Mouse (Mus musculus) layer of hippocampus, postnatal 36 days (tissue): Measurements from ENCODE around the gene Igfbp4. TPM values are rescaled to one million over a fixed set of nuclear protein-coding genes. Genes with fewer than 3 reads are reported as not detected.

Experiments used
- DNase-seq, 2 experiments: peaks; one replicate each; pipeline ENCODE4 v3.0.0; 2022
- total RNA-seq, 2 experiments: library from RNA; stranded (reverse); gene quantifications; 2 replicates each; pipeline ENCODE4 v1.2.3; 2021

Igfbp4 gene
- total RNA-seq, 2 experiments from 2014 or later: 71.4 to 72.1 TPM

DNA sequence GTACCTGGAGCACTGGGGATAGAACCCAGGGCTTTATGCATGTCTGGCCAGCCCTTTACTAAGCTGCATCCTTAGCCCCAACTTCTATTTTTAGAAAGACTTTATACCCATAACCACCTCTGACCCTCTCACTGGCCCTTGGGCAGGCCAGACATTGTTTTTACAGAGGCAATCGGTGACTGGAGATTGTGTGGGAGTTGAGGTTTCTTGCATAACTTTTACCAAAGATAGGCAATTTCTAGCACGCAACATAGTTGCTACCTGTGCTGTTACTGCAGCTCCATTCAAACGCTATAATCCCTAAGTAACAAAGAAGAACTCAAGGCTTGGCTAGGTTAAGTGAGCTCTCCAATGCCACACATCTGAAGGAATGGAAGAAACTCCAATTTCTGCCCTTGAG, 40.5 kb downstream of the Igfbp4 start:
- no peak for DNase-seq

- DNase-seq: no peak
Observed at GRCm38 (mm10) chr11:99082098-99082497, 41.1 kb downstream of the Igfbp4 start.

DNA sequence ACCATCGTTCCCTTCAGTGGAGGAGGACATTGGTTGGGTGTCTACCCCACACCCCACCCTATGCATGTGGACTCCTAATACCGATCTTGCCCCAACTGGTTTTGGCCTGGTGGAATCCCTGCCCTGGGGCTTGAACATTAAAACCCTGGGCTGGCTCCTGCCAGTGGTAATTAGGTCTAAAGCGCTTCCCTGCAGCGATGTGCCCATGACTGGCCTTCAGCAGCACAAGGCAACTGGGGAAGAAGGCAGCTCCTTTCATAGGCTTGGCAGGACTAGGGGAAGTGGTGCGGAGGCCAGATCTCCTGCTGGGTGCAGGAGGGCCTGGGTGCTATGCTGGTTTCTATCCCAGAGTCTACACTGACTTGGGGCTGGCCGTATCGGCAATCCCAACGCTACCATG, 42.5 kb downstream of the Igfbp4 start:
- DNase-seq: no peak

DNA sequence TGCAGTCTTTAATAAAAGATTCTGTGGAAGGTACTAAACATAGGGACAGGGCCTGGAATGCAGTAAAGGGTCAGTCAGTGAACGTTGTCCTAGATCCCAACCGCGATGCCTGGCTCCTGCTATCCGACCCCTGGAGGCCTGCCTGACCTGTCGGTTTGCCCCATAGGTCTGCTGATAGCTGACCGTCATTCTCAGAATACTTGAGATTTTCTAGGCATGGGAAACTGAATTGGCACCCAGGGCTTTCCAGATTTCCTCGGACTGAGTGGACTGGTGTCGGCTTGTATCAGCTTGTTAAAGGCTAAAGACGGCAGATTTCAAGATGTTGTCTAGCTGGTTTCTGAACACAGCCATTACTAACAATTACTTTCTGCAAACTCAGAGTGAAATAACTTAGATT, 43.3 kb downstream of the Igfbp4 start:
- DNase-seq: no peak

DNA sequence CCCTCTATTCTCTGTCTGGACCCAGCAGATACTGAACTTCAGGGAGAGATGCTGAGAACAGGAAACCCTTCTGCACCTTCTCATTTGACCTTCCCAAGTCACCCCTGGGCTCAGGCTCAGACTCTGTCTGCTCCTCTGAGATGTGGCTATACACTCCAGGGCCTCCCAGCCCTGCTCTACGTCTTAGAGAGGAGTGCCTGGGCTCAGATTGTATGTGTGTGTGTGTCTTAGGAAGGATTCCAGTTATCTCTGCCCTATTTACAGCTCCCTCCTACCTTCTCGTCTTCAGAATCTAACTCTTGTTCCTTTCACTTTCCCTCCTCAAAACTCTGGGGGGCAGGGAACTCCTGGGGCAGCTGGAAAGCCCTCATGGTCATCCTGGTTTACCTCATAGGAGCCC, 47.4 kb downstream of the Igfbp4 start:
- DNase-seq: no peak

- DNase-seq: no peak
Observed at GRCm38 (mm10) chr11:99089077-99089601, 48.1 kb downstream of the Igfbp4 start, which contains the start of gene Tns4. Gene Tns4 (minus strand): TSS chr11:99089306.

GRCm38 (mm10) chr11:99090391-99090790, 49.3 kb downstream of the Igfbp4 start:
- DNase-seq: no peak

DNA sequence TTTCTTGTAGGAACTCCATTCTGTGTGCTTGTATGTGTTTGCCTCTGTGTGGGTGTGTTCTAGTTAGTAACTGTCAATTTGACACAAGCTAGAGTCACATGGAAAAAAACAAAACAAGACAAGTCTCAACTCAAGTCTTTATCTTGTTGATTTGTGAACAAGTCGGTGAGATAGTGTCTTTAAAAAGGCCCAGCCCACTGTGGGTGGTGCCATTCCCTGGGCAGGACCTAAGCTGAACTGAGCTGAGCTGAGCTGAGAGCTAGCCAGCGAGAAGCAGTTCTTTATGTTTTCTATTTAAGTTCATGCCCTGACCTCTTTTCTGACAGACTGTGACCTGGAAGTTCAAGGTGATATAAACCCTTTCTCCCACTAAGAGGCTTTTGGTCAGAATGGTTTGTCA, 50.6 kb downstream of the Igfbp4 start:
- DNase-seq: no peak

GRCm38 (mm10) chr11:99093740-99094139, 52.7 kb downstream of the Igfbp4 start:
- DNase-seq: no peak

GRCm38 (mm10) chr11:99094911-99095676, 54.0 kb downstream of the Igfbp4 start:
- no peak for DNase-seq

DNA sequence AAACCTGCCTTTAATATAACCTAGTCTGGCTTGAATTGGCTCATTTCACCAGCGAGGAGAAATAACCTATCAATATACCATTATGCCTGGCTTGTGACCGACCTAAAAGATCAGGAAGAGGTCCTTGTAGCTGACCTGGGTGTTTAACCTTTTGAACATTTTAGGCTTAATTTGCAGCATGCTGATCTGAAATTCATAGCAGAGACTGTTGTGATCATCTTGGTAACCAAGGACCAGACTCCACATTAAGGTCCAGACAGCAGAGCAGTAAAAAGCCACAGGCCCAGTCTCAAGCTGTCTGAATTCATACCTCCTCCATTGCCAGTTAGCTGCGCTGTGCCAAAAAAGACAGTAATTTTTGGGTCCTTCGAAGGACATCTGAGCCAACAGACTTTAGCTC, 54.7 kb downstream of the Igfbp4 start:
- DNase-seq: no peak

DNA sequence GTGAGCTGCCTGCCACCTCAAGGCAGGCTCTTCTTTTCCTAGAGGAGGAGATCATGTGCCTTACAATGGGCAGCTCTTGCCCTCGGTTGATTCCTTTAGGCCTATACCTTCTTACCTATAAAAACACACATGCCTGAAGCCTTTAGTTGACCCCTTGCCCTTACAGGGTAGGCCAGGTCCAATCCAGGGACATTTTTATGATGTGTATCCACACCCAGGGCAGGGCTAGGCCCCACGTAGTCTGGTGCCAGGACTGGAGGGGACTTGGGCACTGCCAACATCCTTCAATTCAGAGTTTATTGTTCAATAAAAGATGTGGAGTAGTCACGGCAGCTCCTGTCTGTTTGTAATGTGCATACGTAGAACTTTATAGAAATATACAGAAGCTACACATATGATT, 55.4 kb downstream of the Igfbp4 start:
- DNase-seq: no peak

DNA sequence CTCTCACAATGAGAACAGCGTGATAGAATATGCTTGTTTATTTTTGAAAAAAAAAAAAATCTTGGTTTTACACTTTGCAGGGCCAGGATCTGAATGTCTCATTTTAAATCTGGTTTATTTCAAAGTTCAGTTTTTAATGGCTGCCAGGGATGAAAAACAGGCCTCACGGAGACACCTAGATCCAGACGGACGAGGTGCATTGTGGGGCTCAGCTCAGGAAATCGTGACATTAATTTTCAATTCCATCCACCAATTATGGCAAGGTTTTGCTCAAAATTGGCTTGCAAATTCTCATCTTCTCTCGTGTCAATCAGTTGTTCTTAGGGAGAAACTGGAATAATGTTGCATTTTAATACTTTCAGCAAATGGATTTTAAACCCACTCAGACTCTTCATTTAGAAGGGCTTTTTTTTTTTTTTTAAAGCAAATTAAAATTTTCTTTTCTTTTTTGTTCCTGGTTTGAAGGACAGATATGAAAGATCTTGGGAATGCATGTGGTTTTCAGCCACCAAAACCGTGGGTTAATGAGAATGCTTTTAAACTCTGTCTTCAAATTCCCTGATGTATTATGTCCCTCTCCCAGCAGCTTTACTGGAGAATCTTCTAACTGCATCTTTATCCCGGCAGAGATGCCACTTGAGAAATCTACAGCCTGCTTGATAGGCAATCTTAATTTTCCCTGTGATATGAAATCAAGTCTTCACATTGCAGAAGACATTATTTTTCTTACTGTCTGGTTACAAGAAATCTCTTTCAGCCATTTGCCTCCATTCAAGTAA, 56.1 kb downstream of the Igfbp4 start:
- peak in 1 of 2 experiments; percentile 23 for DNase-seq

GRCm38 (mm10) chr11:99098924-99099323, 57.9 kb downstream of the Igfbp4 start:
- DNase-seq: no peak

DNA sequence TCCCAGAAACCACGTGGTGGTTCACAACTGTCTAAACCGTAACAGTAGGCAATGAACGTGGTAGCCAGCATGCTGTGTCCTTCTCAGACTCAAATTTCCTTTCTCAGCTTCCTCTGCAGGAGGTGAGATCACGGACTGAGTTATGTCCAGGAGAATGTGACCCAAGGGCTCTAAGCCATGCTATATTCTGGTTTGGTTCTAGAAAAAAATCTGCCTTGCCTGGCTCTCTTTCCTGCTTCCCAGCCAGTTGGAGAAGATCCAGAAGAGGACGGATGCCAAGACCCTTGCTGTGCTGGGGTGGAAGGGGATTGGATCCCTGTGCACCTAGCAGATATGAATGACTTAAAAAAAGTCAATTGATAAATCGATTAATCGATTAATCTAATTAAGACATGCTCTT, 58.5 kb downstream of the Igfbp4 start:
- DNase-seq: no peak

DNA sequence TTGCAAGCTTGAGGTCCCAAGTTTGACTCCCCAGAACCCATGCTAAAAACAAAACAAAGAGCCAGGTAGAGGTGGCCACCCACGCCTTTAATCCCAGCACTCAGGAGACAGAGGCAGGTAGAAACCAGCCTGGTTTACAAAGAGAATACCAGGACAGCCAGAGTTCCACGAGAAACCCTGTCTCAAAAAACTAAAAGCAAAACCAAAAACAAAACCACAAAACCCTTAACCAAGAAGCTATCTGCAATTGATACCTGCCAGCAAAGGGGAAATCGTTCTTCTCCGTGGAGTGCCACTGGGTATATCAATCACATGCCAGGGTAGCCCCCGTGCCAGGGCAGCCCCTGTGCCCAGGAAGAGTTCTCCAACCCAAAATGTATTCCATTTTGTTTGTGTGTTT, 59.2 kb downstream of the Igfbp4 start:
- no peak for DNase-seq

DNA sequence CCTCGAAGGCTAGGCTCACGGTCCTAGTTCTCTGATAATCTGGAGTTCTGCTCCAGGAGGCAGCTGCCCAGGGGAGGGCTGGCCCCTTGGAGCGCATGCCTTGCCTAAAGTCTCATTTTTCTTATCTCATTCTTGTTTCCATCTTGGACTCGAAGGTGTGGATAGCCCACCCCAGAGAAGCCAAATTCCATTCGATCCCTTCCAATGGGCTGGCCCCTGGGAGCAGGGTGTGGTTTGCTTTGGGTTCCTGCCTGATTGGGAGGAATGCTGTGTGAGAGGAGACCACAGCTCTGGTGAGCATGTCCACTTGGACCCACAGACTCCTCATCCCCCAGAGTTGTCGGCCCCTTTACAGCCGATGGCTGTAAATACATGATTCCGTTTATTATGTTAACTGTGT, 60.6 kb downstream of the Igfbp4 start:
- DNase-seq: no peak

GRCm38 (mm10) chr11:99102575-99103270, 61.7 kb downstream of the Igfbp4 start:
- no peak for DNase-seq

Other genes with a start within 250 kb of the Igfbp4 start
- gene Msl1, start 245.7 kb upstream of the Igfbp4 start, total RNA-seq: 100 to 1,000 TPM; 185 to 187 TPM
- 10 to 100 TPM; 52.2 to 61.2 TPM for gene Casc3, start 236.3 kb upstream of the Igfbp4 start, total RNA-seq
- gene Rapgefl1, start 204.5 kb upstream of the Igfbp4 start, total RNA-seq: 100 to 1,000 TPM; 204 to 218 TPM
- gene Wipf2, start 177.6 kb upstream of the Igfbp4 start, total RNA-seq: 10 to 100 TPM; 67.3 to 72.9 TPM
- under 1 TPM; 0.50 to 0.88 TPM for gene Cdc6, start 133.4 kb upstream of the Igfbp4 start, total RNA-seq
- 10 to 100 TPM; 18.5 to 18.7 TPM for gene Rara, start 113.4 kb upstream of the Igfbp4 start, total RNA-seq
- gene Gjd3, start 58.2 kb upstream of the Igfbp4 start, total RNA-seq: 1 to 10 TPM in 1 of 2 experiments, under 1 TPM in 1; 0.96 to 1.1 TPM
- 1 to 10 TPM; 2.7 to 3.3 TPM for gene Top2a, start 17.1 kb upstream of the Igfbp4 start, total RNA-seq
- not detected for gene Tns4, start 48.1 kb downstream of the Igfbp4 start, total RNA-seq
- gene Ccr7, start 113.8 kb downstream of the Igfbp4 start, total RNA-seq: not detected
- 10 to 100 TPM; 56.6 to 60.4 TPM for gene Smarce1, start 189.8 kb downstream of the Igfbp4 start, total RNA-seq
- 10 to 100 TPM; 23.5 to 23.9 TPM for gene Krt222, start 202.8 kb downstream of the Igfbp4 start, total RNA-seq
- gene Krt24, start 244.0 kb downstream of the Igfbp4 start, total RNA-seq: not detected